14 mouse cellular contexts compared by ENCODE assay signal in the genomic region with DNA sequence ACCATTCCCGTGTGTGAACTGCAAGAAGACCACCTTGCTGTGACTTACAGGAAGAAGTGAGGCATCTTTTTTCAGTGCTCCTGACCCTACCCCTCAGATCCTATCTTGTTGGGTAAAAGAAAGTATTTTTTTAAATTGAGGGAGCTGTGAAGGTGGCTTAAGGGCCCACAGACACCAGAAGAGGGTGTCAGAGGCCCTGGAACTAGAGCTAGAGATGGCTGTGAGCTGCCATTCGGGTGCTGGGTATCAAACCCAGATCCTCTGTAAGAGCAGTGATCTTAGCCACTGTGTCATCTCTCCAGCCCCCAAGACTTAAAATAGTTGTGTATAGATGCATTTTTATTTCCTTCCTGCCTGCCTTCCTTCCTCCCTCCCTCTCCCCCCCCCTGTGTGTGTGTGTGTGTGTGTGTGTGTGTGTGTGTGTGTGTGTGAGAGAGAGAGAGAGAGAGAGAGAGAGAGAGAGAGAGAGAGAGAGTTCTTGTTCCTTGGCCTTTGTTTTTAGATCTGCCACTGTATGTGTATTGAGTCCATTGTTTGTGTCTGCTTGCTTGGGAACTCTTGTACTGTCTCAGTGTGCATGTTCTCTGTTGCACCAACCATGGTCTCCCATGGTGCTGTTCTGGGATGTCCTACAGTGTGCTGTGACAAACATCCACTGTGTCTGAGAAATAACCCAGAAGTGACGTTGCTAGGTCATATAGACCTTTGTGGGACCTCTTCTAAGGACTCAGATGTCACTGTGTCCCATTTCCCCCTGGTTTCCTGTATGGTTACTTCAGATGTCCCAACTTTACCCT. TPM values are rescaled to one million over a fixed set of nuclear protein-coding genes. Genes with fewer than 3 reads are reported as not detected.
DNase-seq lines count a peak whose midpoint lies in the region; ATAC-seq lines count a peak whose summit lies in the region.
"Had no signal": no experiment of that assay in that cellular context is flagged by ENCODE, and none has a peak within 500 bp of the region (broad histone marks: within the 10 kb centered on the region; RNA-seq: fewer than 3 reads in every experiment).

No protein-coding gene starts in this region.

- H3K4me3 ChIP-seq in heart, embryonic 11.5 days (ENCODE audit: low read depth, low read length): no peak overlapping the region
- no peak overlapping the region for H3K4me3 ChIP-seq in lung, embryonic 15.5 days
- H3K4me3 ChIP-seq: midbrain, embryonic 13.5 days; neural tube, embryonic 12.5 days had no signal

- no peaks in the 10 kb centered on the region for H3K27me3 ChIP-seq in heart, embryonic 11.5 days (ENCODE audit: control insufficient read depth, insufficient read depth, low read length)
- H3K27me3 ChIP-seq in lung, embryonic 15.5 days: no peaks in the 10 kb centered on the region
- H3K27me3 ChIP-seq in splenic B cell, adult 2 months (ENCODE audit: control insufficient read depth, insufficient read depth, low read length, poor library complexity, severe bottlenecking): no peaks in the 10 kb centered on the region
- H3K27me3 ChIP-seq: CH12.LX; midbrain, embryonic 13.5 days; neural tube, embryonic 12.5 days had no signal

- H3K4me1 ChIP-seq in heart, embryonic 11.5 days (ENCODE audit: control insufficient read depth, insufficient read depth, low read length): peaks cover 60% of the 10 kb centered on the region
- peaks cover 61% of the 10 kb centered on the region for H3K4me1 ChIP-seq in lung, embryonic 15.5 days

- no peaks in the 10 kb centered on the region for H3K36me3 ChIP-seq in heart, embryonic 11.5 days (ENCODE audit: control insufficient read depth, insufficient read depth, low read length)
- H3K36me3 ChIP-seq in lung, embryonic 15.5 days: no peaks in the 10 kb centered on the region
- H3K36me3 ChIP-seq in splenic B cell, adult 2 months (ENCODE audit: control insufficient read depth, insufficient read depth, low read length, poor library complexity, severe bottlenecking): no peaks in the 10 kb centered on the region
- H3K36me3 ChIP-seq: midbrain, embryonic 13.5 days; neural tube, embryonic 12.5 days had no signal

- no peak for ATAC-seq in heart, embryonic 11.5 days (replicated peaks; ENCODE audit: insufficient number of reproducible peaks, low FRiP score, low TSS enrichment)
- no peak for ATAC-seq in lung, embryonic 15.5 days (ENCODE audit: borderline replicate concordance, extremely low read depth, low FRiP score, low TSS enrichment)
- ATAC-seq in megakaryocyte, adult 5-6 weeks (ENCODE audit: poor library complexity, severe bottlenecking): no peak
- ATAC-seq: forebrain, embryonic 16.5 days; midbrain, embryonic 13.5 days had no signal

- H3K9me3 ChIP-seq in heart, embryonic 11.5 days (replicated peaks; ENCODE audit: control insufficient read depth, low read length): no peaks in the 10 kb centered on the region
- no peaks in the 10 kb centered on the region for H3K9me3 ChIP-seq in lung, embryonic 15.5 days
- H3K9me3 ChIP-seq: midbrain, embryonic 13.5 days; neural tube, embryonic 12.5 days had no signal

- no peak overlapping the region for H3K4me2 ChIP-seq in heart, embryonic 11.5 days
- no peak overlapping the region for H3K4me2 ChIP-seq in lung, embryonic 15.5 days
- H3K4me2 ChIP-seq: midbrain, embryonic 13.5 days; neural tube, embryonic 12.5 days had no signal

- no peak overlapping the region for H3K9ac ChIP-seq in heart, embryonic 11.5 days (ENCODE audit: low read depth, low read length)
- H3K9ac ChIP-seq in lung, embryonic 15.5 days: no peak overlapping the region
- H3K9ac ChIP-seq: midbrain, embryonic 13.5 days; neural tube, embryonic 12.5 days had no signal

- intact Hi-C loops in heart, postnatal 36 days (cut with DNase I): loop anchor here (5.0 kb wide), 1 partner anchor 37 kb away; no protein-coding TSS in a partner anchor

- DNase-seq in heart, postnatal 36 days: no peak
- DNase-seq in lung, postnatal 4 days: no peak
- peak; percentile 20 for DNase-seq in T-cell, adult 2 months (ENCODE audit: low spot score)
- peak; percentile 34 for DNase-seq in splenic B cell, adult 2 months (ENCODE audit: low read depth, low spot score)
- DNase-seq: embryo, embryonic 11 days; liver; lung, postnatal 14 days had no signal

- WGBS in heart, embryonic 11.5 days (ENCODE audit: insufficient replicate concordance): 72% methylated on average over 3 of the region's 3 CpGs
- WGBS in lung, embryonic 15.5 days: 53% methylated on average over 3 of the region's 3 CpGs

- H3K27ac ChIP-seq in heart, embryonic 11.5 days (ENCODE audit: low read depth, low read length): peak overlapping the region; percentile 24; the same call in 1 of the 2 replicates
- H3K27ac ChIP-seq in lung, embryonic 15.5 days: peak overlapping the region; percentile 90
- H3K27ac ChIP-seq: midbrain, embryonic 13.5 days; neural tube, embryonic 12.5 days had no signal

RNA-seq across cellular contexts. Expression of a gene that starts 35.9 kb away (rescaled TPM):
- polyA plus RNA-seq in heart, embryonic 11.5 days (2014; fragmentation: Nextera tagmentation; extraction: Ambion mirVana): 0.39 and 0.52 TPM in 2 replicates
- total RNA-seq in heart, postnatal 36 days (2021): 10 to 100 TPM; 36.7 to 43.6 TPM
- polyA plus RNA-seq in lung, embryonic 15.5 days (2015; fragmentation: Nextera tagmentation; extraction: Ambion mirVana): 0.54 and 0.63 TPM in 2 replicates
- 0.05 TPM in 1 of 2 replicates, not detected in the other for total RNA-seq in megakaryocyte, adult 5-6 weeks (2015)
- 0.07 TPM in 1 of 2 replicates, not detected in the other for total RNA-seq in megakaryocyte, adult 5-6 weeks (2017)

RNA-seq across cellular contexts. Expression of a gene that starts 49.0 kb away (rescaled TPM):
- polyA plus RNA-seq in heart, embryonic 11.5 days (2014; fragmentation: Nextera tagmentation; extraction: Ambion mirVana): 16.5 and 18.5 TPM in 2 replicates
- 1 to 10 TPM; 8.1 to 8.4 TPM for total RNA-seq in heart, postnatal 36 days (2021)
- polyA plus RNA-seq in lung, embryonic 15.5 days (2015; fragmentation: Nextera tagmentation; extraction: Ambion mirVana): 18.9 and 20.0 TPM in 2 replicates
- 5.3 and 7.2 TPM in 2 replicates for total RNA-seq in megakaryocyte, adult 5-6 weeks (2015)
- 8.3 and 10.9 TPM in 2 replicates for total RNA-seq in megakaryocyte, adult 5-6 weeks (2017)

RNA-seq across cellular contexts. Expression of a gene that starts 58.3 kb away (rescaled TPM):
- 23.1 and 23.7 TPM in 2 replicates for polyA plus RNA-seq in heart, embryonic 11.5 days (2014; fragmentation: Nextera tagmentation; extraction: Ambion mirVana)
- total RNA-seq in heart, postnatal 36 days (2021): 10 to 100 TPM; 56.4 to 59.3 TPM
- polyA plus RNA-seq in lung, embryonic 15.5 days (2015; fragmentation: Nextera tagmentation; extraction: Ambion mirVana): 31.5 and 35.2 TPM in 2 replicates
- 67.1 and 73.4 TPM in 2 replicates for total RNA-seq in megakaryocyte, adult 5-6 weeks (2015)
- total RNA-seq in megakaryocyte, adult 5-6 weeks (2017): 39.3 and 50.3 TPM in 2 replicates

Comparison
In these comparisons a context has a peak if more than half of its experiments do, and no peak if none do; other contexts are left out.
1. DNase-seq: peak in T-cell, adult 2 months (single experiment) and splenic B cell, adult 2 months (single experiment); none in heart, postnatal 36 days (0 of 2) and lung, postnatal 4 days (0 of 2).
2. RNA of a gene that starts 35.9 kb away (total RNA-seq): 36.7 to 43.6 TPM in heart, postnatal 36 days; 0.05 to 0.07 TPM in megakaryocyte, adult 5-6 weeks; every median in the first group is over 10 times any median in the second.